Mouse (Mus musculus): ENCODE results near the gene Stat6.

Gene Stat6

DNA sequence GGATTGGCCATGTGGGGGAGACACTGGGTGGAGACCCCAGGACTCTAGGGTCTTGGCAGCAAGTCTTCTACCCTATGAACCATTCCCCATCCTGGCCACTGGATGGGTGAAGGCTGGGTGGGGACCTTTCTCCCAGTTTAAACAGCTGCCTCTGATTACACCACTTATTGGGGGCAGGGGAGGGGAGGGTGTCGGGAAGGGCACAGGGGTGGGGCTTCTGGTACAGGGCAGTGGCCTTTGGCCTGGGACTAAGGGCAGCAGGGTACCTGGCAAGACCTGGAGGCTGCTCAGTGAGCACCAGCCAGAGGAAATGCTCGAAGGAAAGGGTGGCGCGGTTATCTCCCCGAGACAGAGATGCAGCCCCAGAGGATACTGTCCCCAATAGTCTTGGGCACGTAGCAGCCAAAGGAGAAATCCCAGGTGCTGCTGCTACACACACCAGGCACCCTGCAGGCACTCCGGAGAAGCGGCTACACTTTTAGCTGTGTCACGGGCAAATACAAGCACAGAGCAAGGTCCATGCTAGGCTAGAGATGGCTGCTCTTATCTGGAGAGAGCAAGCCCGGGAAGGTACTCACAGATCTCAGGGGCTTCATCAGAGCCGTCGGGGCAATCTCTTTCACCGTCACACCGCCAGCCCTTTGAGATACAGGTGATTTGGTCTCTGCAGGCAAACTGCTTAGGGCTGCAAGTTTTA lies 30.6 kb upstream of the Stat6 start:
- in situ Hi-C loops (cut with MboI; ENCODE audit: low pct_unique_long_range_greater_than_20kb in 1 of 2, low sequenced_read_pairs in 2 of 2, unreplicated experiment in 1 of 2): no loop called here

DNA sequence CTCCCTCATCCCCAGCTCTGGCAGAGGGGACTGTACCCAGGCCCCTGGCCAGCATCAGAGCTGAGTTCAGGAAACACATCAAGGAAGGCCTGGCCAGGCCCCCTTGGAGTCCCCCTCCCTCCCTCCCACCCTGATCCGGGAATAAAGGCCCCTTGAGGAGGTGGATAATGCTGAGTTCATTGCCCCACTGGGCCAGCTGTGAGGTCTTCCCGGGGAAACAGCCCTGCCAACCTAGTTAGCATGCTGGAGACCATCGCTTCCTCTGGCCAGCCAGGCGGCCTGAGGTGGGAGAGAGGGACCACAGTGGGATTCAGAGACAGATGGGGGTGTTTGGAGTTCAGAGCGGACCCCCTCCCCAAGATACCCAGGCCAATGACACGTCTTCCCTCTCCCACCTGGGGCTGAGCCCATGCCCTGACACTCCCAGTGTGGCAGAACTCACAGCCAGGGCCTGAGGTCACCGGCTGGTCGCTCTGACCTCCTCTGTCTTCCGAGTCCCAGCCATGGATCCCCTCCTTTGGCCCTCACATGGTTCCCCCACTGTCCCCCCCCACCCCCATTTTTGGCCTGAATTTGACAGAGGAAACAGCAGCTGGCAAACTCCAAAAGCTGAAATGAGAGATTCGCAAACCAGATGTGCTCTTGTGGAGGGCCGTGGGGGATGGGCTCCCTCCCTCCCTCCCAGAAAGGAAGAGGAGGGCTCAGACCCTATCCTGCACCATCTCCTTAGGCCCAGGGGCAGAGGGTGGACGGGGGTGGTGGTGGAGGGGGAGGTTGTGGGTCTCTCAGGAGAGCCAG lies 28.4 kb upstream of the Stat6 start:
- in situ Hi-C loops (cut with MboI; ENCODE audit: low pct_unique_long_range_greater_than_20kb in 1 of 2, low sequenced_read_pairs in 2 of 2, unreplicated experiment in 1 of 2): no loop called here

DNA sequence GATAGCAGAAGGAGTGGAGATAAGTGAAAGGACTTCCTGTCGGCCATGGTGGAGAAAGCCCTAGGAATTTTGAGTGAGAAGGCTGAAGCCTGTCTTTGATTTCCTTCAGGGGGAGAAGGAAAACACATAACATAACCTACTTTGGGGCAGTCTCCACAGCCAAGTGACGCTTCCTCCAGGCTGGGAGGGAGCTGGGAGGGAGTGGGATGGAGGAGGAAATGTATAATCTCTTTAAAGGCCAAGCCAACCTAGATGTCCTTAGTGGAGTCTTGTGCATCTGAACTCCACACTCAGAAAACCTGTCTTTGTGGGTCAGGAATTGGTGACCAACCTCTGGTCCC lies 27.8 kb upstream of the Stat6 start:
- in situ Hi-C loops (cut with MboI; ENCODE audit: low pct_unique_long_range_greater_than_20kb in 1 of 2, low sequenced_read_pairs in 2 of 2, unreplicated experiment in 1 of 2): no loop called here

DNA sequence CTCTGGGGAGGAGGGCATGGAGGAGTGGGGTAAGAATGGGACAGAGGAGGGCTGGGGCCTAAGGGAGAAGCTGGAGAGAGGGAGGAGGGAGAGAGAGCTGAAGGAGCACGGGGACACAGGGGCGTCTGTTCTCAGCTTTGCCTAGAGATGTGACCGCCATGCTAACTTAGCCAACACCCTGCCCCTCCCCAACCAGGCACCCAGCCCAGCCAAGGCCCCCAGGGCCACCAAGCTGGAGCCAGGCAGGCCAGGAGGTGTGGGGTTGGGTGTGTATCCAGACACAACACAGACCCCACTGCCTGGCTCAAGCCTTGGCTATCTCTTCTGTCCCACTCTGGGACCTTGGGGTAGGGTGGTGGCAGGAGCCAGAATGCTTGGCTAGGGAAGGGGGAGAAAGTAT lies 27.2 kb upstream of the Stat6 start:
- in situ Hi-C loops (cut with MboI; ENCODE audit: low pct_unique_long_range_greater_than_20kb in 1 of 2, low sequenced_read_pairs in 2 of 2, unreplicated experiment in 1 of 2): no loop called here

DNA sequence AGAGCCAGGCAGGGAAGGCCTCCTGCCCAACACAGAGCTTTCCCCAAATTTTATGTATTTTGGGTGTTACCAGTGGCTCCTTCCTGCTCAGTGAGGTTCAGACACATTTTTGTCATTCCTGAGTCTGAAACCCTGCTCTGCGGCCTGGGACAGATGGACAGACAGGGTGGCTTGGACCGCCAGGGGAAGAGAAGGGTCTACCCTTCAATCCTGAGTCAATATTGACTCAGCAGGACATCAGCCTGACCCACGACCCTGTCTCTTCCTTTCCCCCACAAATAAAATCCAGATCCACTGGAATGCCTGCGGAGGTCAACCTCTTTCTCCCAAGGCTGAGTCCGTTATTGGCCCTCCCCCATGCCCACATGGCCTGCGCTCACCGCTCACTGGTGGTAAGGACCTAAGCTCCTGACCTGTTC lies 26.5 kb upstream of the Stat6 start:
- in situ Hi-C loops (cut with MboI; ENCODE audit: low pct_unique_long_range_greater_than_20kb in 1 of 2, low sequenced_read_pairs in 2 of 2, unreplicated experiment in 1 of 2): no loop called here

DNA sequence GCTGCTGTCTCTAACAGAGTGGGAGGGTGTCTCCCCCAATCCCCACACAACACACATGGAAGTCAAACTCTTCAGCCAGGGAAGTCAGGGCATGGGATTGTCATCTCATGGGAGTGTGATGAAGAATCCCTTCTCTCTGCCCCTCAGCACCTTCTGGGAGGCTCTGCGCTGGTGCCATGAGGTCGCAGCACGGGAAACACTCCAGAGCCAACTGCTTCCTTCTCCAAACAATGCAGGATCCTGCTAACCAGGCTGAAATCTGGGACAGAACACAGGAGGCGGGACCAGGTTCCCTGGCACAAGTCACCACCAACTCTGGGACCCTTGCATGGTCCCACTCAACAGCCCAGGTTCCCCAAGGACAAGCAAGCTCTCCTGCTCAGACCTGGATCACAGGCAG lies 25.5 kb upstream of the Stat6 start:
- in situ Hi-C loops (cut with MboI; ENCODE audit: low pct_unique_long_range_greater_than_20kb in 1 of 2, low sequenced_read_pairs in 2 of 2, unreplicated experiment in 1 of 2): no loop called here

DNA sequence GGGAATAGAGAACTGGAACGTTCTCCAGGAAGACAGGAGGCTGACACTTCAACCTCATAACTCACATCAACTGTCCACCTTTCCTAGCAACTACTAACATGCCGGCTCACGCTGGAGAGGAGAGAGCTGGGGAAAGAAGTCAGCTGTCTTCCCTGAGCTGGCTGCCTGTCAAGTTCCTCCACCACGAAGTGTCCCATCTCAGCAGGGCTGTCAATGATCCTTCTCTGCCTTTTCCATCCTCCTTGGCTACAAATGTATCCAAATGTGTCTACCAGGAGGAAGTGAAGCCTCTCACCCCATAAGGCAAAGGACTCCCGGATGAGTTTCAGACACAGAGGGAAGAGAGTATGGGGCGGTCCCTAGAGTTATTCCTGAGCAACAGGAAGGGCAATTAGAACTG lies 24.6 kb upstream of the Stat6 start:
- in situ Hi-C loops (cut with MboI; ENCODE audit: low pct_unique_long_range_greater_than_20kb in 1 of 2, low sequenced_read_pairs in 2 of 2, unreplicated experiment in 1 of 2): no loop called here

DNA sequence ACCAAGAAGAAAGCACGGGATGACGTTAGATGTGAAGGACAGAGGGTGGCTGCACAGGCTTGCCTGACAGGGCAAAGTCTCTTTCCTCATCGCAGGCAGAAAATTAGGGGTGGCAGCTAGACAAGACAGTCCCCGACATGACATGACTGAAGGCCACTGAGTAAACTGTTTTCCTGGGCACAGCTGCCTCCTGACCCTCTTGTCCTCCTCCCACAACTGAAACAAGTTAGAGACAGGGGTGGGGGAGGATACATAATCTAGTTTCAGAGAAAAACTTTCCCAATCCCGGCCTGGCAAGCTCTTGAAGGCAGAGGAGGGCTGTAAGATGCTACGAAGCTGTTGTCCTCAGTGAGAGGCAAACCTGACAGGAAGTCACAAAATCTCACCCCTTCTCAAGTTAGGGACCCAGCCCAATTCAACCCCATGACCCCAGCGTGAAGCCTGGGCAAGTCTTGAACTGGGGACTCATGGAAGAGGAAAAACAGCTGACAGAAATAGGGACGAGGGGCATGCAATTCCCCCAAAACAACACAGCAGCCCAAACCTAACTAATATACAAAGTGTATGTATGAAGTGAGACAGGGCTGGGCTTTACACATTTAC lies 23.6 kb upstream of the Stat6 start:
- in situ Hi-C loops (cut with MboI; ENCODE audit: low pct_unique_long_range_greater_than_20kb in 1 of 2, low sequenced_read_pairs in 2 of 2, unreplicated experiment in 1 of 2): no loop called here

DNA sequence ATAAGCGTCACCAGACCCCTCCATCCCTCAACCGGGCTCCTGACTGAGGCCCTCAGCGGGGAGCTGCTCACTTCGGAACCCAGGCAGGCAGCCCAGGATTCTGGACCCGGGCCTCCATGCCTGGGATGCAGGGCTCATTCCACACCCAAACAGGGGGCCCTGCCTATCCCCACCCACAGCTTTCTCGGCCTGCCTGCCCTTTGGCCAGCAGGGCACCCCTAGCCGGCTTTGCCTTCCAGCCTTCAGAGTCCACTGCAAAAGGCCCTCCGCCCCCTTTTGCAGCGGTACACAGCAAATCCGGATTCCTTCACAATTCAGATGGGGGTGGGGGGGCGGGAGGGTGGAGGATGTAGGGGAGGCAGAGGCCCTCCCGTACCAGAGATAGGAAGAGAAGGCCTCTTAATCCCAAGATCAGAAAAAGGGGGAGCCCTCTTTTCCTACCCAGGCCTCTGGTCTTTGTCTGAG lies 22.8 kb upstream of the Stat6 start:
- in situ Hi-C loops (cut with MboI; ENCODE audit: low pct_unique_long_range_greater_than_20kb in 1 of 2, low sequenced_read_pairs in 2 of 2, unreplicated experiment in 1 of 2): no loop called here

DNA sequence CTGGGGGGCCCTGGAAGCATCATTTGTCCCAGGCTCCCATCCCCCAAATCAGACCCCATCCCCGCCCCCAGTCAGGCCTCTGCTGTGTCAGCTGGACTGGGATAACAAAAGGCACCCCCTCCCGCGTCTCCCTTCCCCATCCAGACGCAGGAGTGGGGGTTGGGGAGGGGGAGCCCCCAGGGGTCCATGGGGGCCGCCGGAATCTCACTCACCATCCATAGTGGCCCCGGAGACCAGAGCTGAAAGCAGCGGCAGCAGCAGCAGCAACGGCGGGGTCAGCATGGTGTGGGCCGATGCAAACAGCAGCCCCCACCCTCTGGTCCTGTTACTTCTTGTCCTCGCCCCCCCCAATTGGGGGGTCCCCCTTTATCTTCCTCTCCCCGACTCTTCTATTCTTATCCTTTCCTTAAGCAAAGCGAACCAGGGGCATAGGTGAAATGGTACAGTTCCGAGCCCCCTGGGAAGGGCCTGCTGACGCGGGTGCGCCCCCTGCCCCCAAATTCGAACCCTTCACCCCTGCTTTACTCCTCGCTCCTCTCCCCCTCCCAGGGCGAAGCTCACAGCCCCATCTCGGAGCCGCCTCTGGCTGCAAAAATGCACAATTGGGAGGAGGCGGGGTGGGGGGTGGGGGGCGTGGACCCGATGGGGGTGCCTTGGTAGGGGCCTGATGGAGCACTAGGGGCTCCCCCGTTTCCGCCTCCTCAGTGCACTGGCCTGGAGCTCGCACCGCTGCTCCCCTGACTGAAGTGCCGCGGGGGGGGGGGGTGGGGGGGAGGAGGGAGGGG lies 22.2 kb upstream of the Stat6 start, which contains the start of gene Lrp1:
Lrp1 (minus strand) TSS at position 743 of the 785 bp plus-strand sequence.
- in situ Hi-C loops (cut with MboI; ENCODE audit: low pct_unique_long_range_greater_than_20kb in 1 of 2, low sequenced_read_pairs in 2 of 2, unreplicated experiment in 1 of 2): no loop called here

DNA sequence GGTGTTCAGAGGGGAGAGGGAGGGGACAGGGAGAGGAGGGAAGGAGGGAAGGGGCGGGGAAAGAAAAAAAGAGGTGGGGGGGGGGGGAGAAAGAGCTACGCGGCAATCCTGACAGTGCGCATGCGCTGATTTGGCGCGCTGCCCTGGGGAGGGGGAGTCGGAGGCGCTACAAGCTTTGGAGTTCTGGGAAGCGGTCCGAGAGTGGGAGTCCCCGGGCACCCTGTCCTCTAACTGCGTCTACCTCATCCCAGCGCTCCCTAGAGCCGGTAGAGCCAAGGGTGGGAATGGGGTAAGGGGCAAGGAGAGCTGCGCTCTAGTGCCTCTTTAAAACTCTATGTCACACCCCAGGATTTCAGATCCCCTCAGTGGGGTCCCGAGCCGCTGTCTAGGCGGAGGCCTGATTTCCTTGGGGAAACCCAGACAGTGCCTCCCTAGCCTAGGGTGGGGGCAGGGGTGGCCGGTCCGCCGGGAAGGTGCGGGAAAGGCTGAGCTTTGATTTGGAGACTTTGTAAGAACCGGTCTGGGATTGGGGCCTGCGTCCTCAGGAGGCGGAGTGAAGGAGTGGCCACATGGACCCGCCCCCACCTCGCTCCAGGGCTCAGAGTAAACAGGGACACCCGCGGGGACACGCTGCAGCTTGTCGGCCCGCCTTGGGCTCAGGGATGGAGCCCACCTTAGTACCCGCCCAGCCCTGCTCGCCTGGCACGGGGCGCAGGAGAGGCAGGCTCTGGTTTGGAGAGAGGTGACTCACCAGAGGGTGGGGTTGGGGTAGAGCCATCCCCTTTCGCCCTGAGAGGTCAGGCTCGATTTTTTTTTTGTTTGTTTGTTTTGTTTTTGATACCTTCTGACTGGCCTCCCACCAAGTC lies 21.4 kb upstream of the Stat6 start:
- in situ Hi-C loops (cut with MboI; ENCODE audit: low pct_unique_long_range_greater_than_20kb in 1 of 2, low sequenced_read_pairs in 2 of 2, unreplicated experiment in 1 of 2): no loop called here

DNA sequence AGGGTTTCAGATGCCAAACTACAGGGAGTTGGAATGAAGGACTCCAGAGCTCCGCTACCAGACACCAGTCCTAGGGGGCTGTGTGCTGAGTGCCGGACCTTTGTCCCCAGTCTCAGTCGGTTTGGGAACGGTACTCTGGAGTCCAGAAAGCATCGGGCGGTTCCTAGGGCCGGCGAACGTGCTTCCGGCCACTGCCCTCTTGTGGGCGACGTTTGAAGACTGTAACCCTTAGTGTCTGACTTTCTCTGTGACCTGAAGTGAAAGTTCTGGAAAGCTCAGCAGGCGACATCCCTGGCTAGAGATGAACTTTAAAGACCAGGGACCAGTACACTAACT lies 20.8 kb upstream of the Stat6 start:
- in situ Hi-C loops (cut with MboI; ENCODE audit: low pct_unique_long_range_greater_than_20kb in 1 of 2, low sequenced_read_pairs in 2 of 2, unreplicated experiment in 1 of 2): no loop called here

DNA sequence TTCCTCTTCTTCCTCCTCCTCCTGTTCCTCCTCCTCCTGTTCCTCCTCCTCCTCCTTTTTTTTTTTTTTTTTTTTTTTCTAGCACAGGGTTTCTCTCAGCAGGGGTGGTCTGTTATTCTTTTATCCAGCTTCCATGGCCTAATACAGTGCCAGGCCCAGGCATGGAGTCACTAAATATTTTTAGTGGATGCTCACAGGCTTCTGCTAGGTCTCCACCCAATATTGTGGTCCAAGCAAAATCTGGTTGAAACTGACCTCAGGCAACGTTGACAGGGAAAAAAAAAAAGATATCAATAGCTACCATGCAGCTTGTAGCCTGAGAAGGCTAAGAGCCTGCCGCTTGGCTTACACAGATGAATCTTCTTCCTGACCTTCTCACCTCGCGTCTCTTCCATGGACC lies 20.1 kb upstream of the Stat6 start:
- in situ Hi-C loops (cut with MboI; ENCODE audit: low pct_unique_long_range_greater_than_20kb in 1 of 2, low sequenced_read_pairs in 2 of 2, unreplicated experiment in 1 of 2): no loop called here

DNA sequence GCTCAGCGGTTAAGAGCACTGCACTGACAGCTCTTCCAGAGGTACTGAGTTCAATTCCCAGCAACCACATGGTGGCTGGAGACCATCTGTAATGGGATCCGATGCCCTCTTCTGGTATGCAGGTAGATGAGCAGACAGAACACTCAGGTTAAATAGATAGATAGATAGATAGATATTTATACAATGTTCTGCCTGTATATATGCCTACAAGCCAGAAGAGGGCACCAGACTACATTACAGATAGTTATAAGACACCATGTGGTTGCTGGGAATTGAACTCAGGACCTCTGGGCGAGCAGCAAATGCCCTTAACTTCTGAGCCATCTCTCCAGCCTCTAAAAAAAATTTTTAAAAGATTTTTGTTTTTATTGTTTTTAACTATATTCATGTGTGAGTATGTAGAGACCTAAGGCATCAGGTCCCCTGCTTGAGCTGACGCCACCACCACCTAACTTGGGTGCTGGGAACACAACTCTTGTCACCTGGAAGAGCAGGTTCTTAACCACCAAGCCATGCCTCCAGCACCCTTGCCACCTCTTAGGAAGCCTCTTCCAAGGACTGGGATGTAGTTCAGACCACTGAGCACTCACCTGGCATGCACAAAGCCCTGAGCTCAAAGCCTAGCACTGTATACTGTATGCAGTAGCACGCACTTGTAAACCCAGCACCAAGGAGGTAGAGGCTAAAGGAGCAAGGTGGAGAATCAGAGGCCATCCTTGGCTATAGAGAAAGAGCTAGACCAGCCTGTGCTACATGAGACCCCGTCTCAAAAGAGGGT lies 19.2 kb upstream of the Stat6 start:
- in situ Hi-C loops (cut with MboI; ENCODE audit: low pct_unique_long_range_greater_than_20kb in 1 of 2, low sequenced_read_pairs in 2 of 2, unreplicated experiment in 1 of 2): no loop called here

DNA sequence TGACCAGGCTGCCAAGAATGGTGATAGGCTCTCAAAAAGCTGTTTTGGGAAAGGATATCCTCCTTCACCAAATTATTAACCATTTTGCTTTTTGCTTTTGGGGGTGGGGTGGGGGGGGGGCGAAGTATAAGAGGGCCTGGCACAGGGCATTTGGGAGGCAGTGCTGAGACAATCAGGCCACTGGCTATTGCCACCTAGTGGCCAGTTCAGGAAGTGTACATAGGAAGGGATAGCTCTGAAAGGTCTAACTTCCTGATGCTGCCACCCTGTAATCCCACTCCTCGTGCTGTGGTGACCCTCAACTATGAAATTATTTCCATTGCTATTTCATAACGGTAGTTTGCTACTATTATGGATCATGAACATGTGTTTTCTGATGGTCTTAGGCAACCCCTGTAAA lies 16.4 kb upstream of the Stat6 start:
- in situ Hi-C loops (cut with MboI; ENCODE audit: low pct_unique_long_range_greater_than_20kb in 1 of 2, low sequenced_read_pairs in 2 of 2, unreplicated experiment in 1 of 2): no loop called here

DNA sequence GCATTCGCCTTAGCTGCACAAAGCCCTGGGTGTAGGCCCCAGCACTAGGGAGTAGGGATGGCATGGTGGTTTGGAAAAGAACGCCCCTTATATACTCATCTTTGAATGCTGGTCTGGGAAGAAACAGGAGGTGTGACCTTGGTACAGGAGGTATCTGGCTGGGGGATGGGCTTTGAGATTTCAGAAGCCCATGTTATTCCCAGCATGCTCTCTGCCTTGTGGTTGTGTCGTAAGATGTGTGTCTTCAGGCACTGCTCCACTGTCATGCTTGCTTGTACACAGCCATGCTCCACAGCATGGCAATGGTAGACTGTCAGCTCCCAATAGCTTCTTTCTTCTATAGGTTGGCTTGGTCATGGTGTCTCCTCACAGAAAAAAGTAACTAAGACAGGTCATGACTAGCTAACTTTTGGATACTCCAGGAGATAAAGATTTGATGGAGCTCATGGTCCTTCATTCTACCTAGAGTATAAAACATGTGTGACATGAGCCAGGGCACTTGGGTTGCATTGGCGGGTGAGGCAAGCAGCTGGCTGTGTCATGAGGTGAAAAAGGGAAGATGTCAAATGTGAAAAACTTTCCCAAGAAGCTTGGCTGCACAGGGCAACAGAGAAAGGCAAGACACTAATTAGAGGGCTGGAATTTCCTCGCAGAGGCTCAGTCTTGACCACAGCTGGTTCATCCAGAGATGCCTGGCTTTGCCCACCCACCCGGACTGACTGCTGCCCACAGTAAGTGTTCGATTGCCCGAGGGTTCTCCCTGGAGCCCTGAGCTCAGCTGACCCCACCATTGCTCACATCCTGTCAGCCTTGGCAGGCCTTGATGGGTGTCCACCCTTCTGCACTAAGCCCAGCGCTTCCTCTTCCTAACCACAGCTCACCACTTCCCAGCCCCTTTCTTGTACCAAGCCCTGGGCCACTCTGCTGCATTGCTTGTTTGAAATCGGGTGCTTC lies 11.2 kb upstream of the Stat6 start:
- in situ Hi-C loops (cut with MboI; ENCODE audit: low pct_unique_long_range_greater_than_20kb in 1 of 2, low sequenced_read_pairs in 2 of 2, unreplicated experiment in 1 of 2): loop anchor here in 1 of 2 experiments (5.0 kb wide), 1 partner anchor 54 kb away; no protein-coding TSS in a partner anchor

All from mouse embryonic stem cell (cell line).